Mouse (Mus musculus) spleen, postnatal 36 days (tissue): Measurements from ENCODE around the gene Zcchc17.

ENCODE experiments used
- DNase-seq, 2 experiments: peaks; one replicate each; pipeline ENCODE4 v3.0.0; 2022; ENCODE audit warnings: low spot score in 2 of 2, mixed read lengths in 1 of 2

Gene Zcchc17

GRCm38 (mm10) chr4:130359486-130360237 is at the start of gene Zcchc17, which contains the start of gene Snrnp40:
Zcchc17 (minus strand) TSS chr4:130359943.
Snrnp40 (plus strand) TSS chr4:130360132.
- peak; percentile 98 to 99 for DNase-seq

- no peak for DNase-seq
Observed at GRCm38 (mm10) chr4:130391265-130391664, 31.5 kb upstream of the Zcchc17 start.

- DNase-seq = no peak
Observed at GRCm38 (mm10) chr4:130389927-130390326, 30.2 kb upstream of the Zcchc17 start.

GRCm38 (mm10) chr4:130389496-130389895 is 29.8 kb upstream of the Zcchc17 start:
- DNase-seq = no peak

- no peak for DNase-seq
Observed at GRCm38 (mm10) chr4:130387256-130387655, 27.5 kb upstream of the Zcchc17 start.

- DNase-seq = no peak
Observed at GRCm38 (mm10) chr4:130380418-130380817, 20.7 kb upstream of the Zcchc17 start.

GRCm38 (mm10) chr4:130379181-130379580 is 19.4 kb upstream of the Zcchc17 start:
- no peak for DNase-seq

- DNase-seq = no peak
Observed at GRCm38 (mm10) chr4:130377500-130377899, 17.8 kb upstream of the Zcchc17 start.

GRCm38 (mm10) chr4:130376675-130377074 is 16.9 kb upstream of the Zcchc17 start:
- no peak for DNase-seq

- DNase-seq = no peak
Observed at GRCm38 (mm10) chr4:130360238-130360590, 471 bp upstream of the Zcchc17 start.

GRCm38 (mm10) chr4:130357946-130358345 is 1.8 kb downstream of the Zcchc17 start:
- no peak for DNase-seq

GRCm38 (mm10) chr4:130352588-130352987 is 7.2 kb downstream of the Zcchc17 start:
- no peak for DNase-seq

GRCm38 (mm10) chr4:130350690-130351422 is 8.9 kb downstream of the Zcchc17 start:
- DNase-seq = no peak

GRCm38 (mm10) chr4:130349666-130350065 is 10.1 kb downstream of the Zcchc17 start:
- DNase-seq = no peak

GRCm38 (mm10) chr4:130341691-130342090 is 18.1 kb downstream of the Zcchc17 start:
- DNase-seq = peak; percentile 30 to 32

- no peak for DNase-seq
Observed at GRCm38 (mm10) chr4:130335867-130336266, 23.9 kb downstream of the Zcchc17 start.

- no peak for DNase-seq
Observed at GRCm38 (mm10) chr4:130327366-130327765, 32.4 kb downstream of the Zcchc17 start.

- no peak for DNase-seq
Observed at GRCm38 (mm10) chr4:130325446-130325845, 34.3 kb downstream of the Zcchc17 start.

GRCm38 (mm10) chr4:130323607-130324006 is 36.1 kb downstream of the Zcchc17 start:
- DNase-seq = no peak

GRCm38 (mm10) chr4:130323165-130323564 is 36.6 kb downstream of the Zcchc17 start:
- DNase-seq = no peak

- DNase-seq = no peak
Observed at GRCm38 (mm10) chr4:130322567-130322966, 37.2 kb downstream of the Zcchc17 start.

- DNase-seq = no peak
Observed at GRCm38 (mm10) chr4:130321640-130322039, 38.1 kb downstream of the Zcchc17 start.

GRCm38 (mm10) chr4:130319564-130319963 is 40.2 kb downstream of the Zcchc17 start:
- DNase-seq = no peak
